Mouse (Mus musculus): ENCODE measurements around the gene Ttll7. TPM values are rescaled to one million over a fixed set of nuclear protein-coding genes. Genes with fewer than 3 reads are reported as not detected.

The Ttll7 gene
- polyA plus RNA-seq, 1 experiment from 2014 or later: 3.4 TPM

DNA sequence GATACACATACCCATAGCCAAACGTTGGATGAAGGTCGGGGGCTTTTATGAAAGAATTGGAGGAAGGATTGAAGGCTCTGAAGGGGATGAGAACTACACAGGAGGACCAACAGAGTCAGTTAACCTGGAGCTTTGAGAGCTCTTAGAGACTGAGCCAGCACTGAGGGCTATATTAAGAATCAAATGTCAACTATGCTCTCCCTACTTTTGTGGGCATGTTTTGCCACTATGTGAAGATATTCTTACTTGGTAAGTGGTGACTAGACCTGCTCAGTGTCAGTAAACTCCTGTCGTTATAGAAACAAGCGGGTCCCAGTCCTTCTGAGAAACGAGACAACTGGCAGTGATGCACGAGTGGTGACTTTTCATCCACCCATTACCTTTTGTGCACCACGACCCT lies 176.2 kb downstream of the Ttll7 start:
- Histone ChIP-seq H3K27ac (ENCODE audit: low read length) (no peak overlapping the region), H3K4me3 (ENCODE audit: low read depth, low read length) (no peak overlapping the region), H3K27me3 (ENCODE audit: control insufficient read depth, insufficient read depth, low read length) (no peaks in the 10 kb centered on the region), H3K36me3 (ENCODE audit: control insufficient read depth, insufficient read depth, low read length) (no peaks in the 10 kb centered on the region), H3K4me2 (replicated peaks; ENCODE audit: low read depth, low read length) (no peak overlapping the region), H3K9me3 (ENCODE audit: control insufficient read depth, low read depth, low read length) (no peaks in the 10 kb centered on the region), H3K9ac (replicated peaks; ENCODE audit: low read depth, low read length) (no peak overlapping the region), H3K4me1 (ENCODE audit: control insufficient read depth, insufficient read depth, low read length) (no peaks in the 10 kb centered on the region)
- no peak for ATAC-seq (ENCODE audit: insufficient number of reproducible peaks, insufficient read depth, low FRiP score, low read depth)
- WGBS: 91% methylated on average over 7 of the region's 7 CpGs

DNA sequence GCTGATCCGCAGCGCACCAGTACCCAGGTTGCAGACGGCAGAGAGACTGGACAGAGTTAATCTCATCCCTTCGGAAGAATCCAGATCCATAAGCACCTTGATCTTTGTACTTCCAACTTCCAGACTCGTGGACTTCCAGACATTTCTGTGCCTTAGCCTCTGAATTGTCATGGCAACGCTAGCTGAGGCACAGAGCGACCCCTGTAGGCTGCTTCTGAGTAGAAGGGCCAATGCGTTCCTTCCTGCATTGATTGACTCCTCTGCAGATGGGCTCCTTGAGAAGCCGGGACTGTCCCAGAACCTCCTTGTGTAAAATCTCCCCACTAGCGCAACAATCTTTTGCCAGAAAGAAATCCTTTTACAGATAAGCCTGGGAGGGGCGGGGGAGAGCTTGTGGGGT lies 177.6 kb downstream of the Ttll7 start:
- H3K4me2 ChIP-seq (replicated peaks; ENCODE audit: low read depth, low read length): no peak overlapping the region
- H3K9ac ChIP-seq (replicated peaks; ENCODE audit: low read depth, low read length): no peak overlapping the region
- ATAC-seq (ENCODE audit: insufficient number of reproducible peaks, insufficient read depth, low FRiP score, low read depth): no peak
- no peak overlapping the region for H3K4me3 ChIP-seq (ENCODE audit: low read depth, low read length)
- 72% methylated on average over 11 of the region's 11 CpGs for WGBS
- H3K27ac ChIP-seq (ENCODE audit: low read length): no peak overlapping the region
- H3K36me3 ChIP-seq (ENCODE audit: control insufficient read depth, insufficient read depth, low read length): no peaks in the 10 kb centered on the region
- H3K4me1 ChIP-seq (ENCODE audit: control insufficient read depth, insufficient read depth, low read length): no peaks in the 10 kb centered on the region
- no peaks in the 10 kb centered on the region for H3K9me3 ChIP-seq (ENCODE audit: control insufficient read depth, low read depth, low read length)
- no peaks in the 10 kb centered on the region for H3K27me3 ChIP-seq (ENCODE audit: control insufficient read depth, insufficient read depth, low read length)

DNA sequence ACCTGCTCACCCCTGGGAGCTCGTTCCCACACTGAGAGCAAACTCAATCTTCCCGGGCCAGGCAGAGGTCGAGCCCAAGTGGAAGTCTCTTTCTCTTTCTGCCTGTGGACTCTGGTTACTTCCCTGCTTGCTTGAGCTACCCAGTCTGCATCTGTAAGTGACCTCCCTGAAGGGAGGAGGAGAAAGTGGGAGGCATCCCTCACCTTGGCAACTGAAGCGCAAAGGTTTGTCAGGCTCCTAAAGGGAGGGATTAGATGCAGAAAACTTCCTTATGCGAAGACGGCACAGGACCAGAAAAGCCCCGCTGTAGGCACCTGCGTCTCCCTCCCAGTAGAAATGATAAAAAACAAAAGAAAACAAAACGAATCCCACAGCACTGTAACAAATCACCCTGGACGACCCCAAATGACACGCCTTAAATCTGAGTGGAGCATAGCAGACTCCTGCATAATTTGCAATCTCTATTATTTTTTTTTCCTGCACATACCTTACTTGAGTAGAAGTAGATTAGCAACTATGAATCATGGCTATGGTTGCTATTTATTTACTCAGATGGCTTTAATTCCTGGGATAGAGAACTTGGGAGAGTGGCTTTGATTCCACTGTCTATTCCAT lies 178.2 kb downstream of the Ttll7 start:
- Histone ChIP-seq H3K4me2 (replicated peaks; ENCODE audit: low read depth, low read length) (no peak overlapping the region), H3K27me3 (ENCODE audit: control insufficient read depth, insufficient read depth, low read length) (no peaks in the 10 kb centered on the region), H3K27ac (ENCODE audit: low read length) (no peak overlapping the region), H3K36me3 (ENCODE audit: control insufficient read depth, insufficient read depth, low read length) (no peaks in the 10 kb centered on the region), H3K4me3 (ENCODE audit: low read depth, low read length) (no peak overlapping the region), H3K4me1 (ENCODE audit: control insufficient read depth, insufficient read depth, low read length) (no peaks in the 10 kb centered on the region), H3K9me3 (ENCODE audit: control insufficient read depth, low read depth, low read length) (no peaks in the 10 kb centered on the region), H3K9ac (replicated peaks; ENCODE audit: low read depth, low read length) (no peak overlapping the region)
- ATAC-seq (ENCODE audit: insufficient number of reproducible peaks, insufficient read depth, low FRiP score, low read depth): no peak
- WGBS: 40% methylated on average over 11 of the region's 11 CpGs

Other genes with a start within 250 kb of the Ttll7 start
- gene Dnase2b, start 236.8 kb upstream of the Ttll7 start, polyA plus RNA-seq (2014; fragmentation: Nextera tagmentation; extraction: Ambion mirVana): not detected in 2 replicates
- not detected in 2 replicates for gene 4930503B20Rik, start 201.1 kb upstream of the Ttll7 start, polyA plus RNA-seq (2014; fragmentation: Nextera tagmentation; extraction: Ambion mirVana)
- 0.46 and 1.00 TPM in 2 replicates for gene Samd13, start 166.8 kb upstream of the Ttll7 start, polyA plus RNA-seq (2014; fragmentation: Nextera tagmentation; extraction: Ambion mirVana)
- gene Prkacb, start 39.4 kb upstream of the Ttll7 start, polyA plus RNA-seq (2014; fragmentation: Nextera tagmentation; extraction: Ambion mirVana): 68.4 and 69.2 TPM in 2 replicates